ENCODE assay signal across 9 mouse cellular contexts in genomic region chr2:130246912-130247311, GRCm38 (mm10). TPM values are rescaled to one million over a fixed set of nuclear protein-coding genes. Genes with fewer than 3 reads are reported as not detected.
A peak's percentile ranks its signal among the peaks of the same experiment; 100 is the strongest.
DNase-seq lines count a peak whose midpoint lies in the region; ATAC-seq and TF ChIP-seq lines count a peak whose summit lies in the region.
"Had no signal": no experiment of that assay in that cellular context is flagged by ENCODE, and none has a peak within 500 bp of the region (broad histone marks: within the 10 kb centered on the region; RNA-seq: fewer than 3 reads in every experiment).

No protein-coding gene starts in this region.

- no peak overlapping the region for H3K4me2 ChIP-seq in forebrain, embryonic 12.5 days
- no peak overlapping the region for H3K4me2 ChIP-seq in liver, embryonic 12.5 days
- no peak overlapping the region for H3K4me2 ChIP-seq in forebrain, embryonic 13.5 days
- H3K4me2 ChIP-seq: neural tube, embryonic 12.5 days had no signal

- no peaks in the 10 kb centered on the region for H3K79me2 ChIP-seq in liver, adult 2 months (ENCODE audit: control insufficient read depth, insufficient read depth, low read length)

- 46% methylated on average over 9 of the region's 9 CpGs for WGBS in forebrain, embryonic 10.5 days
- 49% methylated on average over 9 of the region's 9 CpGs for WGBS in forebrain, embryonic 12.5 days
- 46% methylated on average over 9 of the region's 9 CpGs for WGBS in liver, adult 2 months
- 37% methylated on average over 9 of the region's 9 CpGs for WGBS in liver, embryonic 12.5 days (ENCODE audit: insufficient replicate concordance)
- 49% methylated on average over 9 of the region's 9 CpGs for WGBS in forebrain, embryonic 13.5 days

- H3K9ac ChIP-seq in forebrain, embryonic 12.5 days = no peak overlapping the region
- no peak overlapping the region for H3K9ac ChIP-seq in liver, adult 2 months (ENCODE audit: low read depth, low read length)
- H3K9ac ChIP-seq in liver, embryonic 12.5 days = no peak overlapping the region
- H3K9ac ChIP-seq in forebrain, embryonic 13.5 days = no peak overlapping the region
- H3K9ac ChIP-seq: neural tube, embryonic 12.5 days had no signal

- H3K27ac ChIP-seq in forebrain, embryonic 10.5 days = no peak overlapping the region
- no peak overlapping the region for H3K27ac ChIP-seq in forebrain, embryonic 12.5 days
- H3K27ac ChIP-seq in liver, adult 2 months (replicated peaks; ENCODE audit: insufficient read depth, low read depth, low read length) = no peak overlapping the region
- H3K27ac ChIP-seq in liver, embryonic 12.5 days = no peak overlapping the region
- H3K27ac ChIP-seq in forebrain, embryonic 13.5 days = no peak overlapping the region
- H3K27ac ChIP-seq: neural tube, embryonic 12.5 days had no signal

- peak; percentile 33 for DNase-seq in forebrain, embryonic 10.5 days (ENCODE audit: extremely low spot score, low spot score)
- DNase-seq in liver, adult 2 months (ENCODE audit: extremely low read depth, low read depth, low spot score) = peak; percentile 38
- DNase-seq in T-cell, adult 2 months (ENCODE audit: low spot score) = peak; percentile 6
- peak; percentile 40 for DNase-seq in forelimb bud, embryonic 11.5 days (ENCODE audit: low read depth, low spot score)

- ATAC-seq in forebrain, embryonic 12.5 days (ENCODE audit: low FRiP score) = no peak
- ATAC-seq in liver, embryonic 12.5 days = no peak
- peak; percentile 64 for ATAC-seq in megakaryocyte, adult 5-6 weeks (ENCODE audit: poor library complexity, severe bottlenecking)
- ATAC-seq in forebrain, embryonic 13.5 days = no peak

- no peaks in the 10 kb centered on the region for H3K9me3 ChIP-seq in forebrain, embryonic 10.5 days
- H3K9me3 ChIP-seq in forebrain, embryonic 12.5 days = no peaks in the 10 kb centered on the region
- no peaks in the 10 kb centered on the region for H3K9me3 ChIP-seq in liver, embryonic 12.5 days (replicated peaks)
- H3K9me3 ChIP-seq in forebrain, embryonic 13.5 days (replicated peaks) = no peaks in the 10 kb centered on the region
- H3K9me3 ChIP-seq: neural tube, embryonic 12.5 days had no signal

- H3K36me3 ChIP-seq in forebrain, embryonic 10.5 days (replicated peaks) = no peaks in the 10 kb centered on the region
- no peaks in the 10 kb centered on the region for H3K36me3 ChIP-seq in forebrain, embryonic 12.5 days (replicated peaks)
- no peaks in the 10 kb centered on the region for H3K36me3 ChIP-seq in liver, adult 2 months (ENCODE audit: control insufficient read depth, insufficient read depth, low read length)
- no peaks in the 10 kb centered on the region for H3K36me3 ChIP-seq in liver, embryonic 12.5 days
- H3K36me3 ChIP-seq in forebrain, embryonic 13.5 days (ENCODE audit: poor library complexity, severe bottlenecking) = no peaks in the 10 kb centered on the region
- H3K36me3 ChIP-seq: neural tube, embryonic 12.5 days had no signal

- TF ChIP-seq CTCF in liver, adult 2 months (IDR thresholded peaks at IDR 0.05; ENCODE audit: low read depth, low read length) = peak; percentile 46; the same call in 1 of the 2 replicates

- no peaks in the 10 kb centered on the region for H3K27me3 ChIP-seq in forebrain, embryonic 10.5 days (ENCODE audit: poor library complexity, severe bottlenecking)
- no peaks in the 10 kb centered on the region for H3K27me3 ChIP-seq in forebrain, embryonic 12.5 days
- H3K27me3 ChIP-seq in liver, adult 2 months (ENCODE audit: control insufficient read depth, insufficient read depth, low read length) = no peaks in the 10 kb centered on the region
- no peaks in the 10 kb centered on the region for H3K27me3 ChIP-seq in liver, embryonic 12.5 days (replicated peaks)
- H3K27me3 ChIP-seq in forebrain, embryonic 13.5 days = no peaks in the 10 kb centered on the region
- H3K27me3 ChIP-seq: neural tube, embryonic 12.5 days had no signal

- no peak overlapping the region for H3K4me3 ChIP-seq in forebrain, embryonic 10.5 days
- no peak overlapping the region for H3K4me3 ChIP-seq in forebrain, embryonic 12.5 days (replicated peaks)
- H3K4me3 ChIP-seq in liver, adult 2 months (ENCODE audit: insufficient read depth, low read depth, low read length) = no peak overlapping the region
- no peak overlapping the region for H3K4me3 ChIP-seq in liver, embryonic 12.5 days
- H3K4me3 ChIP-seq in forebrain, embryonic 13.5 days = no peak overlapping the region
- H3K4me3 ChIP-seq: neural tube, embryonic 12.5 days had no signal

- TF ChIP-seq POLR2A in liver, adult 2 months (IDR thresholded peaks at IDR 0.05; ENCODE audit: extremely low read depth, insufficient read depth, low read length) = no peak

- no peaks in the 10 kb centered on the region for H3K4me1 ChIP-seq in forebrain, embryonic 10.5 days
- no peaks in the 10 kb centered on the region for H3K4me1 ChIP-seq in forebrain, embryonic 12.5 days
- H3K4me1 ChIP-seq in liver, adult 2 months (ENCODE audit: control insufficient read depth, insufficient read depth, low read length) = no peaks in the 10 kb centered on the region
- H3K4me1 ChIP-seq in liver, embryonic 12.5 days = peaks cover 19% of the 10 kb centered on the region
- H3K4me1 ChIP-seq in forebrain, embryonic 13.5 days = no peaks in the 10 kb centered on the region
- H3K4me1 ChIP-seq: neural tube, embryonic 12.5 days had no signal

RNA-seq across cellular contexts. Expression of gene Nop56, which starts 27.3 kb away (rescaled TPM):
- 501 and 511 TPM in 2 replicates for polyA plus RNA-seq in forebrain, embryonic 10.5 days (2016; fragmentation: Nextera tagmentation; extraction: Ambion mirVana)
- 366 and 374 TPM in 2 replicates for polyA plus RNA-seq in forebrain, embryonic 12.5 days (2016; fragmentation: Nextera tagmentation; extraction: Ambion mirVana)
- 12.2 and 12.6 TPM in 2 replicates for total RNA-seq in liver, adult 2 months (2014; rRNA removed)
- 15.1 and 27.0 TPM in 2 replicates for polyA plus RNA-seq in liver, adult 2 months (2012; rRNA removed)
- 377 and 389 TPM in 2 replicates for polyA plus RNA-seq in liver, embryonic 12.5 days (2016; fragmentation: Nextera tagmentation; extraction: Ambion mirVana)
- total RNA-seq in megakaryocyte, adult 5-6 weeks (2015) = 104 and 111 TPM in 2 replicates
- total RNA-seq in megakaryocyte, adult 5-6 weeks (2017) = 138 and 139 TPM in 2 replicates
- polyA plus RNA-seq in forebrain, embryonic 13.5 days (2015; fragmentation: Nextera tagmentation; extraction: Ambion mirVana) = 288 and 308 TPM in 2 replicates

RNA-seq across cellular contexts. Expression of gene Idh3b, which starts 37.4 kb away (rescaled TPM):
- 136 and 139 TPM in 2 replicates for polyA plus RNA-seq in forebrain, embryonic 10.5 days (2016; fragmentation: Nextera tagmentation; extraction: Ambion mirVana)
- 130 TPM in 2 replicates for polyA plus RNA-seq in forebrain, embryonic 12.5 days (2016; fragmentation: Nextera tagmentation; extraction: Ambion mirVana)
- 288 and 295 TPM in 2 replicates for total RNA-seq in liver, adult 2 months (2014; rRNA removed)
- 230 and 257 TPM in 2 replicates for polyA plus RNA-seq in liver, adult 2 months (2012; rRNA removed)
- 123 and 127 TPM in 2 replicates for polyA plus RNA-seq in liver, embryonic 12.5 days (2016; fragmentation: Nextera tagmentation; extraction: Ambion mirVana)
- total RNA-seq in megakaryocyte, adult 5-6 weeks (2015) = 132 and 136 TPM in 2 replicates
- 85.6 and 92.9 TPM in 2 replicates for total RNA-seq in megakaryocyte, adult 5-6 weeks (2017)
- 153 and 172 TPM in 2 replicates for polyA plus RNA-seq in forebrain, embryonic 13.5 days (2015; fragmentation: Nextera tagmentation; extraction: Ambion mirVana)

RNA-seq across cellular contexts. Expression of gene Ebf4, which starts 48.1 kb away (rescaled TPM):
- 0.79 and 0.80 TPM in 2 replicates for polyA plus RNA-seq in forebrain, embryonic 10.5 days (2016; fragmentation: Nextera tagmentation; extraction: Ambion mirVana)
- 2.7 and 2.9 TPM in 2 replicates for polyA plus RNA-seq in forebrain, embryonic 12.5 days (2016; fragmentation: Nextera tagmentation; extraction: Ambion mirVana)
- total RNA-seq in liver, adult 2 months (2014; rRNA removed) = 0.07 and 0.09 TPM in 2 replicates
- 0.19 and 0.22 TPM in 2 replicates for polyA plus RNA-seq in liver, adult 2 months (2012; rRNA removed)
- 0.41 and 0.61 TPM in 2 replicates for polyA plus RNA-seq in liver, embryonic 12.5 days (2016; fragmentation: Nextera tagmentation; extraction: Ambion mirVana)
- not detected in 2 replicates for total RNA-seq in megakaryocyte, adult 5-6 weeks (2015)
- not detected in 2 replicates for total RNA-seq in megakaryocyte, adult 5-6 weeks (2017)
- 2.1 and 2.6 TPM in 2 replicates for polyA plus RNA-seq in forebrain, embryonic 13.5 days (2015; fragmentation: Nextera tagmentation; extraction: Ambion mirVana)

RNA-seq across cellular contexts. Expression of gene Tmc2, which starts 51.9 kb away (rescaled TPM):
- polyA plus RNA-seq in forebrain, embryonic 10.5 days (2016; fragmentation: Nextera tagmentation; extraction: Ambion mirVana) = not detected in 2 replicates
- polyA plus RNA-seq in forebrain, embryonic 12.5 days (2016; fragmentation: Nextera tagmentation; extraction: Ambion mirVana) = not detected in 2 replicates
- not detected in 2 replicates for total RNA-seq in liver, adult 2 months (2014; rRNA removed)
- not detected in 2 replicates for polyA plus RNA-seq in liver, adult 2 months (2012; rRNA removed)
- polyA plus RNA-seq in liver, embryonic 12.5 days (2016; fragmentation: Nextera tagmentation; extraction: Ambion mirVana) = 0.04 TPM in 1 of 2 replicates, not detected in the other
- total RNA-seq in megakaryocyte, adult 5-6 weeks (2015) = not detected in 2 replicates
- total RNA-seq in megakaryocyte, adult 5-6 weeks (2017) = not detected in 2 replicates
- polyA plus RNA-seq in forebrain, embryonic 13.5 days (2015; fragmentation: Nextera tagmentation; extraction: Ambion mirVana) = not detected in 2 replicates
- polyA plus RNA-seq: neural tube, embryonic 12.5 days had no signal

Comparison
In these comparisons a context has a peak if more than half of its experiments do, and no peak if none do; other contexts are left out.
1. RNA of gene Nop56, which starts 27.3 kb away (polyA plus RNA-seq): 501 to 511 TPM in forebrain, embryonic 10.5 days, 377 to 389 TPM in liver, embryonic 12.5 days, 366 to 374 TPM in forebrain, embryonic 12.5 days and 288 to 308 TPM in forebrain, embryonic 13.5 days; 15.1 to 27.0 TPM in liver, adult 2 months; every median in the first group is over 10 times any median in the second.
2. Peak in every context shown above with its lines, with median percentiles within 50 percentile points of each other: DNase-seq.